Mouse (Mus musculus) liver, postnatal 0 days (tissue): ENCODE measurements around the gene Naaa. TPM values are rescaled to one million over a fixed set of nuclear protein-coding genes. Genes with fewer than 3 reads are reported as not detected.
A peak's percentile ranks its signal among the peaks of the same experiment; 100 is the strongest.

Experiments
- ATAC-seq: fragments of 200-750 bp; cut with Nextera tagmentation; 2 replicates; pipeline ENCODE4 v1.8.0; 2017; ENCODE audit warnings: mild to moderate bottlenecking, moderate library complexity
- DNase-seq: peaks from one replicate; pipeline ENCODE4 v3.0.0-alpha.2; 2016
- H3K27ac ChIP-seq: fragments of 300-500 bp; sonication (generic); 2 replicates; pipeline ENCODE4 v1.5.1; 2014; ENCODE audit warnings: antibody characterized with exemption, moderate library complexity, mild to moderate bottlenecking, low read depth
- H3K27me3 ChIP-seq: fragments of 300-500 bp; sonication (generic); 2 replicates; pipeline ENCODE4 v1.6.1; 2014; ENCODE audit warnings: low read length, control low read depth, mixed read lengths; ENCODE audit not compliant: insufficient read depth
- H3K36me3 ChIP-seq: fragments of 300-500 bp; sonication (generic); replicated peaks from 2 replicates; pipeline ENCODE4 v1.6.1; 2014; ENCODE audit warnings: mild to moderate bottlenecking, control low read depth, low read length, moderate library complexity, mixed read lengths; ENCODE audit not compliant: insufficient read depth
- H3K4me1 ChIP-seq: fragments of 300-500 bp; sonication (generic); 2 replicates; pipeline ENCODE4 v1.6.1; 2014; ENCODE audit warnings: antibody characterized with exemption, mild to moderate bottlenecking, control low read depth; ENCODE audit not compliant: insufficient read depth
- H3K4me2 ChIP-seq: fragments of 300-500 bp; sonication (generic); 2 replicates; pipeline ENCODE4 v1.6.1; 2014; ENCODE audit warnings: low read depth, mild to moderate bottlenecking, low read length, moderate library complexity, mixed read lengths
- H3K4me3 ChIP-seq: fragments of 300-500 bp; sonication (generic); 2 replicates; pipeline ENCODE4 v1.5.1; 2014; ENCODE audit warnings: low read depth, low read length
- H3K9ac ChIP-seq: fragments of 300-500 bp; sonication (generic); replicated peaks from 2 replicates; pipeline ENCODE4 v1.6.1; 2014; ENCODE audit warnings: mild to moderate bottlenecking, moderate library complexity
- H3K9me3 ChIP-seq: fragments of 300-500 bp; sonication (generic); 2 replicates; pipeline ENCODE4 v1.6.1; 2016; ENCODE audit warnings: mild to moderate bottlenecking, control low read depth, low read length, mixed read lengths
- CTCF ChIP-seq: sonication (generic); IDR thresholded peaks from 2 replicates; pipeline ENCODE4 v1.5.1; 2016; ENCODE audit warnings: antibody characterized with exemption, low read depth
- EP300 ChIP-seq: IDR thresholded peaks from 2 replicates; pipeline ENCODE4 v1.6.1; 2016; ENCODE audit warnings: antibody characterized with exemption, low read depth, mild to moderate bottlenecking
- WGBS: fragments of 180-500 bp; shearing (Covaris S2); extraction: QIAGEN DNeasy Blood & Tissue Kit; methylation state at CpG from one replicate; pipeline ENCODE4 v1.1.7; 2014; ENCODE audit not compliant: insufficient replicate concordance; 5-methylcytosine and 5-hydroxymethylcytosine counted together
- polyA plus RNA-seq: library from polyadenylated mRNA; unstranded; fragments of >200 nt; fragmentation: Nextera tagmentation; extraction: Ambion mirVana; gene quantifications from 2 replicates; pipeline ENCODE4 v1.2.1, GENCODE M21; 2015

Gene Naaa
- polyA plus RNA-seq = 6.1 and 7.5 TPM in 2 replicates

- H3K4me3 ChIP-seq = peak within 1 kb of the TSS; percentile 66
- ATAC-seq = peak; percentile 92
- H3K9ac ChIP-seq = peak within 1 kb of the TSS; percentile 58
- H3K27me3 ChIP-seq = no peaks in the 10 kb centered on the region
- TF ChIP-seq EP300 = no peak
- TF ChIP-seq CTCF = peak; percentile 56
- DNase-seq = peak; percentile 87
- WGBS = 3% methylated on average over 48 of the region's 54 CpGs
- H3K27ac ChIP-seq = peak within 1 kb of the TSS; percentile 73
- no peaks in the 10 kb centered on the region for H3K36me3 ChIP-seq
- peak within 1 kb of the TSS; percentile 92 for H3K4me2 ChIP-seq
- H3K4me1 ChIP-seq = peaks cover 13% of the 10 kb centered on the region
- no peaks in the 10 kb centered on the region for H3K9me3 ChIP-seq
Measured at GRCm38 (mm10) chr5:92277437-92278394, at the start of gene Naaa. Gene Naaa, minus strand, starts transcription at chr5:92278170.

DNA sequence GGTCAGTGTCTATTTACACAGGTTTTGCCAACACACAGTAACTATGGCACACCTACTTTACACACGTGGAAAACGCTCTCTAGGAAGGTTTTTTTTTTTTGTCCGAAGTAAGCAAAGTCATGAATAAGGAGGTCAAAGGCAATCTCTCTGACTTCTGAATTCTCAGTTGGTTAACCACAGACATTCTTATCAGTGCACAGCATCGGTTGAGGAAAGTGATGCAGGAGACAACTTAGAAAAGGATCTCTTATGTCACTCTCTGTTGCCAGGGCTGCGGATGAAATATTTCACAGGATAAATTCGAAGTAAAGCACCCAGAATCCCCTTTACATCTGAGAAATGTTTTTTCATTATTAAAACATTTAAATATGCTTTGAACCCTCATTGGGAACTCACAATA, 49.4 kb upstream of the Naaa start:
- Histone ChIP-seq H3K27ac (no peak overlapping the region), H3K4me3 (no peak overlapping the region), H3K9me3 (no peaks in the 10 kb centered on the region), H3K36me3 (no peaks in the 10 kb centered on the region), H3K4me1 (peaks cover 5% of the 10 kb centered on the region; the same call in 1 of the 2 replicates), H3K4me2 (no peak overlapping the region), H3K9ac (no peak overlapping the region), H3K27me3 (no peaks in the 10 kb centered on the region)
- WGBS = 25% methylated on average over 6 of the region's 6 CpGs
- DNase-seq (no peak), ATAC-seq (no peak)
- no peak for TF ChIP-seq CTCF
- no peak for TF ChIP-seq EP300

- Histone ChIP-seq H3K27me3 (no peaks in the 10 kb centered on the region), H3K4me2 (no peak overlapping the region), H3K9me3 (no peaks in the 10 kb centered on the region), H3K36me3 (no peaks in the 10 kb centered on the region), H3K9ac (no peak overlapping the region), H3K27ac (0 out of 2 replicates have a peak overlapping the region, but pooled peaks have one; percentile 53), H3K4me3 (no peak overlapping the region), H3K4me1 (0 out of 2 replicates have a peak, but pooled peaks cover 2% of the 10 kb centered on the region)
- TF ChIP-seq CTCF (no peak), EP300 (no peak)
- 52% methylated on average over 5 of the region's 5 CpGs for WGBS
- DNase-seq (no peak), ATAC-seq (no peak)
Measured at GRCm38 (mm10) chr5:92323264-92323663, 45.3 kb upstream of the Naaa start.

DNA sequence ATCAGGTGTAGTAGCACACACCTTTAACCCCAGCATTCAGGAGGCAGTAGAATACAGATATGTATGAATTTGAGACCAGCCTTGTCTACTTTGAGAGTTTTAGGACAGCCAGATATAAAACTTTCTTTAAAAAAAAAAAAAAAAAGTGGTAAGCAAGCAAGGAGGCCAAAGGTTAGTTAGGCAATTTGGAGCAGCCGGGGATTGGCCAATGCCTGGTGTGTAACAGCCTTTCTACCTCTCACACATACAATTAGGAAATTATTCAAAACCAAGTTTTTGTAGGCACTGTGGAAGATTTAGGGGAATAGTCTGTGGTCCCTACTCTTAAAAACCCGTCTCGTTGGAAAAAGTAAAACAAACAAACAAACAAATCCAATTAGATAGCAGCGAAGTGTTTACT, 44.6 kb upstream of the Naaa start:
- Histone ChIP-seq H3K27me3 (no peaks in the 10 kb centered on the region), H3K27ac (peak overlapping the region; percentile 53; the same call in 1 of the 2 replicates), H3K4me3 (no peak overlapping the region), H3K9me3 (no peaks in the 10 kb centered on the region), H3K36me3 (no peaks in the 10 kb centered on the region), H3K4me1 (0 out of 2 replicates have a peak, but pooled peaks cover 2% of the 10 kb centered on the region), H3K9ac (no peak overlapping the region), H3K4me2 (no peak overlapping the region)
- no peak for DNase-seq
- TF ChIP-seq EP300 (no peak; the same call in 1 of the 2 replicates), CTCF (no peak)
- 58% methylated on average over 4 of the region's 4 CpGs for WGBS
- ATAC-seq = peak; percentile 53; the same call in 1 of the 2 replicates

DNA sequence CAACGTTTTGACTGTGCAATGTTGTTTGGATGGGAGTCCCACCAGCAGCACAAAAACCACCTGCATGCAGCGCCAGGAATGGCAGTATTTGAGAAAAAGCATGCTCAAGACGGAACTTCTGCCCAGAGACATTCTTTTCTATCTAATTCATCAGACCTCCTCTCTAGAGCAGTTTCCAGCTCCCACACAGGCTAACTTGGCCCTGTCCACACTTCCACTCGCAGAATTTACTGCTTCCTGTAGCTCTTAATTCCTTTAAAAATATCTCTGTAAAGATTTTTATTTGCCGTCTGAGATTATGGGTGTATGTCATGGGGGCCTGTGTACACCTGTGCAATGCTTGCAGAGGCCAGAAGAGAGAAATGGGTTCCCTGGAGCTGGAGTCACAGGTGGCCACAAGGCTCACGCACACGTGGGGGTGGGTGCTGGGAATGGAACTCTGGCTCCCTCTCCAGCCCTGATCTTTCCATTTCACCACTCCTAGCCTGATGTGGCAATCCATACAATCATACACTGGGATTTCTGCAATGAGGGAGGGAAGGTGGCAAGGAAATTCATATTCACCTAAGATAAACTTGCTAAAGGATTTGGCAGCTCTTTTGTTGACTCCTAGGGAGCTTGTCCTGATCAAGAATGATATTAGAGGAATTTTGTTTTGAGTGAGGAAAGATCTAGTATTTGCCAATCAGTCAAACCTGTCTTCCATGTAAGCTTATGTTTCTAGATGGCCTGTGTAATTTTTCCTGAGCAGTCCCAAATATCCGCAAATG, 43.8 kb upstream of the Naaa start:
- no peaks in the 10 kb centered on the region for H3K4me1 ChIP-seq

More for the DNA sequence above, 43.8 kb upstream of the Naaa start:
- ATAC-seq (peak; percentile 80), DNase-seq (no peak)
- Histone ChIP-seq H3K36me3 (no peaks in the 10 kb centered on the region), H3K9ac (no peak overlapping the region), H3K4me3 (no peak overlapping the region), H3K4me2 (no peak overlapping the region), H3K27me3 (no peaks in the 10 kb centered on the region), H3K27ac (peak overlapping the region; percentile 53; the same call in 1 of the 2 replicates), H3K9me3 (no peaks in the 10 kb centered on the region)
- TF ChIP-seq EP300 (no peak), CTCF (peak; percentile 28; the same call in 1 of the 2 replicates)
- 61% methylated on average over 8 of the region's 8 CpGs for WGBS
